Mouse (Mus musculus): ENCODE measurements around the gene Gemin5.

- no peak for TF ChIP-seq POLR2A (IDR thresholded peaks at IDR 0.05; ENCODE audit: borderline replicate concordance, low read depth, low read length)
- TF ChIP-seq CTCF (IDR thresholded peaks at IDR 0.05; ENCODE audit: low read depth, low read length), result no peak
Measured at GRCm38 (mm10) chr11:58143704-58144426, 24.5 kb downstream of the Gemin5 start.

All from bone marrow macrophage, adult 2 months (primary cell).